Mouse (Mus musculus) embryonic facial prominence, embryonic 13.5 days (tissue): Measurements from ENCODE around the gene Hdac7. TPM values are rescaled to one million over a fixed set of nuclear protein-coding genes. Genes with fewer than 3 reads are reported as not detected.

Experiments used
- ATAC-seq: fragments of 200-750 bp; cut with Nextera tagmentation; 2 replicates; pipeline ENCODE4 v1.8.0; 2017; ENCODE audit warnings: low read depth; ENCODE audit not compliant: insufficient number of reproducible peaks, insufficient read depth, low FRiP score, low TSS enrichment
- H3K27ac ChIP-seq: fragments of 300-500 bp; sonication (generic); 2 replicates; pipeline ENCODE4 v1.5.1; 2015; ENCODE audit warnings: moderate library complexity, mild to moderate bottlenecking, inconsistent platforms
- H3K27me3 ChIP-seq: fragments of 300-500 bp; sonication (generic); 2 replicates; pipeline ENCODE4 v1.6.1; 2015; ENCODE audit warnings: mild to moderate bottlenecking, inconsistent platforms
- H3K36me3 ChIP-seq: fragments of 300-500 bp; sonication (generic); 2 replicates; pipeline ENCODE4 v1.6.1; 2015; ENCODE audit warnings: mild to moderate bottlenecking, inconsistent platforms
- H3K4me1 ChIP-seq: fragments of 300-500 bp; sonication (generic); 2 replicates; pipeline ENCODE4 v1.6.1; 2015; ENCODE audit warnings: inconsistent platforms
- H3K4me2 ChIP-seq: fragments of 300-500 bp; sonication (generic); 2 replicates; pipeline ENCODE4 v1.6.1; 2015; ENCODE audit warnings: moderate library complexity, mild to moderate bottlenecking, inconsistent platforms
- H3K4me3 ChIP-seq: fragments of 300-500 bp; sonication (generic); 2 replicates; pipeline ENCODE4 v1.5.1; 2015; ENCODE audit warnings: mild to moderate bottlenecking, inconsistent platforms
- H3K9ac ChIP-seq: fragments of 300-500 bp; sonication (generic); 2 replicates; pipeline ENCODE4 v1.6.1; 2015; ENCODE audit warnings: mild to moderate bottlenecking, inconsistent platforms
- H3K9me3 ChIP-seq: fragments of 300-500 bp; sonication (generic); 2 replicates; pipeline ENCODE4 v1.6.1; 2016; ENCODE audit warnings: inconsistent platforms
- WGBS: fragments of 180-500 bp; shearing (Covaris S2); methylation state at CpG from one replicate; pipeline ENCODE4 v1.1.7; 2015; ENCODE audit warnings: mixed read lengths; 5-methylcytosine and 5-hydroxymethylcytosine counted together
- polyA plus RNA-seq: library from polyadenylated mRNA; unstranded; fragments of >200 nt; fragmentation: Nextera tagmentation; extraction: Ambion mirVana; gene quantifications from 2 replicates; pipeline ENCODE4 v1.2.1, GENCODE M21; 2015

The Hdac7 gene
- polyA plus RNA-seq, 1 experiment from 2014 or later = 32.4 TPM

DNA sequence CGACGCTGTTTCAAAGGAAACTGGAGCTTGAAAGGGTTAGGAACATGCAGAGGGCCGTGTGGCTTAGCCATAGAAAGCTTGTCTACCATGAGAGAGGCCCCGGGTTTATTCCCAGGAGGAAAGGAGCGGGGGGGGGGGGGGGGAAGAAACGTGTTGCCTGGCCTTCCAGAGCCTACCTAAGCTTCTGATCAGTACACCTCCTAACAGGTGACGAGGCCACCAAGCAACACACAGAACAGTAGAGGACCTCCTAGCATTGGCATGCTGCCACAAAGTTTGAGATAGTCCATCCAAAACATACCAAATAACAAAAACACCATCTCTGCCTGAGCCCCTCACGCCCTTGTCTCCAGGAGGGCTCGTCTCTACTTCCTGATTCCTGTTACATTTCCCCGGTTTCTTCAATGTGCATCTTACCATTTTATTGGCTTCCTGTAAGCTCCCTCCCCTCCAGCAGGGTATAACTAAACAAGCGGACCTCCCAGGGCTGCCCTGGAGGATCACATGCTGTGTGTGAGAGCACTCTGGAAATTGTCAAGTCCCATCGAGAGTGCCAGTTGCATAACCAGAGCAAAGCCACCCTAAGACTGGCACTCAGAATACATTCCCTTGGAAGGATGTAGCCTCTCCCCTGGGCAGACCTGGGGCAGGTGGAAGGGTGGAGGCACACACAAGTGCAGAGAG lies 21.6 kb downstream of the Hdac7 start:
- Histone ChIP-seq H3K4me1 (peaks cover 73% of the 10 kb centered on the region), H3K4me2 (no peak overlapping the region), H3K27ac (peak overlapping the region; percentile 55; the same call in 1 of the 2 replicates), H3K4me3 (no peak overlapping the region), H3K9me3 (no peaks in the 10 kb centered on the region), H3K27me3 (no peaks in the 10 kb centered on the region), H3K36me3 (peaks cover 14% of the 10 kb centered on the region; the same call in 1 of the 2 replicates), H3K9ac (peak overlapping the region; percentile 44)
- no peak for ATAC-seq
- WGBS = 42% methylated on average over 11 of the region's 12 CpGs

DNA sequence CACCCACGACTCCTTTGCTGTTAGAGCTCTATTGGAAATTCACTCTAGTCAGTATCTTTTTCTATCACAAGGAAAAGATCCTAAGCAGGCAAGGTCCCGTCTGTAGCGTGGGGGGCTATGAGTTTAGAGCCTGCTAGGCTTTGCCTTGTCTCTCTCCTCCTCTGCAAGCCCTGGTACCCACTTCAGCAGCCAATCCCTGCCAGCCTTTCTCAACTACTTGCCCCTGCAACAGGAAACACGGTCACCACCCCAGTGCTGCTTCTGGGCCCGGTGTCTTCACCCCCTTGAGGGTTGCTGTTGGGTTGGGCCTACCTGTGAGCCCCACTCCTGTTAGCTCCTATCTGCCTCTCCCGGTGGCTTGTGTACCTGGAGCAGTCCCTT lies 22.3 kb downstream of the Hdac7 start:
- Histone ChIP-seq H3K9me3 (no peaks in the 10 kb centered on the region), H3K4me3 (no peak overlapping the region), H3K27me3 (no peaks in the 10 kb centered on the region), H3K9ac (peak overlapping the region; percentile 44; the same call in 1 of the 2 replicates), H3K4me2 (no peak overlapping the region), H3K4me1 (peaks cover 67% of the 10 kb centered on the region), H3K27ac (peak overlapping the region; percentile 55), H3K36me3 (peaks cover 14% of the 10 kb centered on the region; the same call in 1 of the 2 replicates)
- 49% methylated on average over 6 of the region's 6 CpGs for WGBS
- no peak for ATAC-seq

DNA sequence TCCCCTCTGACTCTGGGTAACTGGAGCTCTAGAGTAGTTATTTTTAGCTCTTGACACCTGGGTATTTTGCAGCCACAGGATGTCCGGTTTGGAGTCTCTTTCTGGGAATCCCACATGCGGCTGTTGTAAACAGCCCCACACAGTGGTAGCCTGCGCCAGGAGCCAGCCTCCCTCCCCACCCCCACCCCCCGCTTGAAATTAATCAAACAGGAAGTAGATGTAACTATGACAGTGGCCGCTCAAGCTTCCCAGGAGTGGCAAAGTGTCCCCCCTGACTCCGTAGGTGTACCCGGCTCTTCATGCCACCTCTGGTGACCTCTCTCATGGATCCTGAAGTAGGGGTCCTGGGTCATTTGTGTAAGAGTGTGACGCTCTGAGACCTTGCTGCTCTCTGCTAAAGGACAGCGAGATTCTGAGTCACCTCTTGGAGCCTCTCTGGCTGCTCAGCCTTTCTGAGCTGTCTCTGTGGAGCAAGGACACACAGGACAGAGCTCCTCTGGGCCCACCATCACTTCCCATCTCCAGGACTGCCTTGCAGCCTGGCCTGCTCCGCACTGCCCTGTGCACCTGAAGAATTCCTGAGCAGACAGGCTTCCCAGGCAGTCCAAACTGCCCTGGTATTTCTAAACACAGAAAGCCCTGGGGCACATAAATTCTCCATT lies 22.9 kb downstream of the Hdac7 start:
- no peaks in the 10 kb centered on the region for H3K9me3 ChIP-seq
- H3K4me2 ChIP-seq = no peak overlapping the region
- H3K27me3 ChIP-seq = no peaks in the 10 kb centered on the region
- H3K9ac ChIP-seq = peak overlapping the region; percentile 44; the same call in 1 of the 2 replicates
- H3K4me1 ChIP-seq = peaks cover 62% of the 10 kb centered on the region
- H3K27ac ChIP-seq = peak overlapping the region; percentile 55
- no peak overlapping the region for H3K4me3 ChIP-seq
- ATAC-seq = no peak
- peaks cover 14% of the 10 kb centered on the region; the same call in 1 of the 2 replicates for H3K36me3 ChIP-seq
- WGBS = 40% methylated on average over 10 of the region's 10 CpGs

DNA sequence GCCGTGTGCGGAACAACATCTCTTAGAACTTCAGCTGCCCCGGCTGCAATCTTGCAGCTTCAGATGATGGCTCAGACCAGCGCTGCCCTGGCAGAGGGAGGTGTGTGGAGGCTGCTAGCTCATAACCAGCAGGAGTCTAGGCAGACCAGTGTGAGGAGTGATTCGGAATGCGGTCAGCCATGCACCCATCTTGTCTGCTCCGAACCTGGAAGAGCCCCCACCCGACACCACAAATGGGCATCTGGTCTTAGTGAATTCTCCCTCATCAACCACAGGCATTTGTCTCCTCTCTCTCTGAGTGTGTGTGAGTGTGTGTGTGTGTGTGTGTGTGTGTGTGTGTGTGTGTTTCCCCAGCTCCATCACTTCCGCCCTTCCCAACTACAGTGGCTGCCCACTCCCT lies 24.4 kb downstream of the Hdac7 start:
- H3K9ac ChIP-seq = no peak overlapping the region
- H3K4me2 ChIP-seq = no peak overlapping the region
- no peak overlapping the region for H3K4me3 ChIP-seq
- peaks cover 18% of the 10 kb centered on the region for H3K36me3 ChIP-seq
- ATAC-seq = no peak
- no peak overlapping the region; the same call in 1 of the 2 replicates for H3K27ac ChIP-seq
- WGBS = 86% methylated on average over 9 of the region's 9 CpGs
- H3K9me3 ChIP-seq = no peaks in the 10 kb centered on the region
- H3K4me1 ChIP-seq = peaks cover 55% of the 10 kb centered on the region
- no peaks in the 10 kb centered on the region for H3K27me3 ChIP-seq

DNA sequence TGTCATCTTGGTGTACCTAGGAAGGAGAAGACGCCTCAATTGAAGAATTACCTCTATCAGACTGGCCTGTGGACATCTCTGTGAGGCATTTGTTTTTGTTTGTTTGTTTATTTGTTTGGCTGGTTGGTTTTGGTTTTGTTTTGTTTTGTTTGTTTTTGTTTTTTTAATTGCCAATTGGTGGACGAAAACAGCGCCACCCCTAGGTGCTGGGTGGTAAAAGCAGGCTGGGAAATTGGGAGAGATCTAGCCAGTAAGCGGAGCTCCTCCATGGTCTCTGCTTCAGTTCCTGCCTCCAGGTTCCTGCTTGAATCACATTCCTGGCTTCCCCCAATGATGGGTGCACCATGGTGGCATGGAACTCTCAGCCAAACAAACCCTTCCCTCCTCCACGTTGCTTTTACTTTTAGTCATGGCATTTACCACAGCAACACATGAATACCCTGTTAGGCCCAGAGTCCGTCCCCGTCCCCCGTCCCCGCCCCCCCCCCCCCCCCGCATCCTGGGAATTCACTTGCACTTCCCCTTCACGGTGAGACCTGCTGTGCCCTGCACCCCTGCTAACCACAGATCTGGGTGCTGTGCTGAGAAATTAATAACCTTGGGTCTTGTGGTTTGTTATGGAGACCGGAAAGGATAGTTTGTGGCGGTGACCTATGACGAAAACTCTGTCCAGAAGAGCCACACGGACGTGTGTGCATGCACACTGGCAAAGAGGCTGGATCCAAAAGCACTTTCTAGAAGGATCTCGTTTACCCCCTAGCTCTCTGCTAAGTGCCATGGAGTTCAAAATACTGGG lies 27.9 kb downstream of the Hdac7 start:
- no peak overlapping the region for H3K27ac ChIP-seq
- H3K4me1 ChIP-seq = peaks cover 51% of the 10 kb centered on the region
- H3K27me3 ChIP-seq = no peaks in the 10 kb centered on the region
- H3K4me3 ChIP-seq = no peak overlapping the region
- peaks cover 9% of the 10 kb centered on the region for H3K36me3 ChIP-seq
- H3K9ac ChIP-seq = no peak overlapping the region
- 94% methylated on average over 17 of the region's 17 CpGs for WGBS
- H3K9me3 ChIP-seq = no peaks in the 10 kb centered on the region
- no peak for ATAC-seq
- H3K4me2 ChIP-seq = no peak overlapping the region

DNA sequence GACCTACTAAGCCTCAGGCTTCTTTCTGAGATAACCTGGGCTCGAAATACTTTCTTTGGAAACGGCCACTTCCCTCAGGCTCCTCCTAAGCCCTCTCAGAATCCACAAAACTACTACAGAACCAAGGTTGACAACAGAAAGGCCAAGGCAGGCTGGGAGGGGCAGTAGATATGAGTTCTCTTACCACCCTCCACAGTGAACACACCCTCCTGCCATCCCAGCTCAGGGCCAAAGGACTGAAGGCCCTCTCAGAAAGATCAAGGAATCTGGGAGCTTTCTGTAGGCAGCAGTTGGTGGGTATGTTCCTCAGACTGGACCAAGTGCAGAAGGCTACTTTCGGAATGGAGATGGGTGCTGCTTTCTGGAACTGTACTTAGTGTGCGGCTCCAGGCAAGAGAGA lies 29.0 kb downstream of the Hdac7 start:
- no peak for ATAC-seq
- Histone ChIP-seq H3K9ac (no peak overlapping the region), H3K4me1 (peaks cover 39% of the 10 kb centered on the region), H3K4me2 (no peak overlapping the region), H3K27ac (no peak overlapping the region), H3K9me3 (no peaks in the 10 kb centered on the region), H3K27me3 (no peaks in the 10 kb centered on the region), H3K4me3 (no peak overlapping the region), H3K36me3 (peaks cover 16% of the 10 kb centered on the region)
- 88% methylated on average over 4 of the region's 4 CpGs for WGBS

DNA sequence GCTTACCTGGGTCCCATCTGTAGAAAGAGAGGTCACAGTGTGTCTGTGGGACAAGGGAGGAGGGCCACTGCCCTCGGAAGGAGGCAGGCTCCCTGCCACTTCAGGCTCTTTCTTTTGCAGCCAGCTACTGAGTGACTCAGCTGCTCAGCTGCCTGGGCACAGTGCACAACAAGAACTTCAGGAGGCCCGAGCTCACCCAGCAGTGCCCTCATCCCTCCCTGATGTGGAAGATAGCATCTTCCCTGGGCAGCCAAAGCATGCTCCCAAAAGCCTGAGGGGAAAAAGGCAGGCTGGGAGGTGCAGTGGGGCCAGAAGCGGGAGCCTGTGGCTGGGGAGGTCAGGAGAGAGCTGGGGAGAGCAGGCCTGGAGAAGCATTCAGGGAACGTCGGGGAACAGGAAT lies 29.6 kb downstream of the Hdac7 start:
- ATAC-seq = no peak
- Histone ChIP-seq H3K9me3 (no peaks in the 10 kb centered on the region), H3K36me3 (peaks cover 21% of the 10 kb centered on the region), H3K27ac (0 out of 2 replicates have a peak overlapping the region, but pooled peaks have one; percentile 23), H3K4me1 (peaks cover 39% of the 10 kb centered on the region), H3K4me3 (no peak overlapping the region), H3K9ac (0 out of 2 replicates have a peak overlapping the region, but pooled peaks have one; percentile 40), H3K27me3 (no peaks in the 10 kb centered on the region), H3K4me2 (no peak overlapping the region)
- WGBS = 35% methylated on average over 5 of the region's 5 CpGs

DNA sequence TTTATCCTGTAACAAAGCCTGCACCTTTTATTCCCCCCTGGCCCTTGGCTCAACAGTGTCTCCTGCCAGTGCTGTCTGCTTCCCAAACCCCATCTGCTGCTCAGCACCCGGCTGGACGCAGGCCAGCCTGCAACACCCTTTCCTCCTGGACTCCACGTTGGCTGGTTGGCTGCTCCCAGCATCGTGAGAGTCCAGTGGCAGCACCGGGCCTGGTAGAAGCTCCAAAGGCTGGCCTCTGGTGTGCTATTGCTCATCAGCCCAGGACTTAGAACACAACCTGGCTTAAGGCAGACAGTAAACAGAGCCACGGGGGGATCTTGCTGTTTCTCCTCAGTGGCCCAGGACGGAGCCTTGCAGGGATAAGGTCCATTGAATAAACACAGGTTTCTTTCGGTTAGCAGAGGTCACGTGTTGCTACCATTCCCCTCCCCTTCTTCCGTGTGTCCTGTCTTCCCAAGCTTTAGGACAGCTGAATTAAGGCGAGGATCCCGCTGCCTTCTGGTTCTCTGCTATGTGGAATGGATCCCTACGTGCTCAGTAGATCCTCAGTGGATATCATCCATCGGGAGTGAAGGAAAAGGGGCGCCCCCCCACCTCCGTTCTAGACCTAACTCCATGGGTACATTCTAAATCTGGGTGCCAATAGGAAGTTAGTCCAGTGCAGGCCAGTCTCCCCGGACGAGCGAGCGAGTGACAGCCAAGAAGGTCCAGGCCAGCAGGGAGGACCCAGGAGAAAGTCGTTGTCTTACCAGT lies 30.7 kb downstream of the Hdac7 start:
- H3K4me2 ChIP-seq = no peak overlapping the region
- WGBS = 56% methylated on average over 21 of the region's 21 CpGs
- H3K4me1 ChIP-seq = peaks cover 39% of the 10 kb centered on the region
- H3K27me3 ChIP-seq = no peaks in the 10 kb centered on the region
- peaks cover 32% of the 10 kb centered on the region for H3K36me3 ChIP-seq
- H3K9ac ChIP-seq = peak overlapping the region; percentile 44; the same call in 1 of the 2 replicates
- H3K27ac ChIP-seq = 0 out of 2 replicates have a peak overlapping the region, but pooled peaks have one; percentile 55
- ATAC-seq = no peak
- no peaks in the 10 kb centered on the region for H3K9me3 ChIP-seq
- no peak overlapping the region for H3K4me3 ChIP-seq

DNA sequence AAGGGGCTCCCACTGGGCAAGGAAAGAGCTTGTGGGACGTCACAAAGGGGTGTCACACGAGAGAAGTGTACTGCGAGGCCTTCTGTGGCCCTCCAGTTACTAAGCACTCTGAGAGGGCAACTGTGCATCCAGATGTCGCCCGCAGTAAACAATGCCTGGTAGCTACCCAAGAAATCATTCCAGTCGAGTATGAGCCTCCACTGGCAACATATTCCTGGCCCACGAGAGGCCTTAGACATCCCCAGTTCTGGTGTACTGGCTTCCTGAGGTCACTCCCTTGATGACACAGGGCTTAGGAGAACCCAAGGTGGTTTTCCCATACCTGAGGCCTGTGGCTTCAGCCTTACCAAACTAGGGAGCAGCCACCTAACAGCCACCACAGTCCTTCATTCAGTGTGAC lies 31.4 kb downstream of the Hdac7 start:
- no peak for ATAC-seq
- peak overlapping the region; percentile 44 for H3K9ac ChIP-seq
- H3K27ac ChIP-seq = peak overlapping the region; percentile 55; the same call in 1 of the 2 replicates
- 72% methylated on average over 7 of the region's 7 CpGs for WGBS
- H3K4me2 ChIP-seq = no peak overlapping the region
- H3K4me1 ChIP-seq = peaks cover 39% of the 10 kb centered on the region
- no peaks in the 10 kb centered on the region for H3K9me3 ChIP-seq
- H3K4me3 ChIP-seq = no peak overlapping the region
- no peaks in the 10 kb centered on the region for H3K27me3 ChIP-seq
- H3K36me3 ChIP-seq = peaks cover 39% of the 10 kb centered on the region

DNA sequence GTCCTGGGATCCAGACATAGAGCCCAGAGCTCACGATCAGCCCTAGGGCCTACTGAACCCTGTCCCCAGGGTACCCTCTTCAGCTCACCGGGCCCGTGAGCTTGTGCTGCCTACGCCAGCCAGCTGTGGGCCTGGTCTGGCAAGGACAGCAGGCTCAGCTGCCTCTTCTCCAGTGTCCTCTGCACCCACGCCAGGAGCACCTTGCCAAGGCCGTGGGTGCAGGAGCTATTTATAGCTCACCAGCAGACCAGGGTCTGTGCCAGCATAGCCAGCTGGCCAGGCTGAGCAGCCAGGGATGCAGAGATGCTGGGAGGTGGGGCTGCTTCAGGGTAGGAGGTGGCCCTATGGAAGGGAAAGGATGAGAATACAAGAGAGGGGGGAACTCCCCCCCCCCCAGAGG lies 32.2 kb downstream of the Hdac7 start:
- Histone ChIP-seq H3K9ac (peak overlapping the region; percentile 44; the same call in 1 of the 2 replicates), H3K4me3 (no peak overlapping the region), H3K27me3 (no peaks in the 10 kb centered on the region), H3K27ac (peak overlapping the region; percentile 55; the same call in 1 of the 2 replicates), H3K4me1 (peaks cover 39% of the 10 kb centered on the region), H3K36me3 (peaks cover 47% of the 10 kb centered on the region), H3K9me3 (no peaks in the 10 kb centered on the region), H3K4me2 (no peak overlapping the region)
- ATAC-seq = no peak
- WGBS = 79% methylated on average over 6 of the region's 6 CpGs

DNA sequence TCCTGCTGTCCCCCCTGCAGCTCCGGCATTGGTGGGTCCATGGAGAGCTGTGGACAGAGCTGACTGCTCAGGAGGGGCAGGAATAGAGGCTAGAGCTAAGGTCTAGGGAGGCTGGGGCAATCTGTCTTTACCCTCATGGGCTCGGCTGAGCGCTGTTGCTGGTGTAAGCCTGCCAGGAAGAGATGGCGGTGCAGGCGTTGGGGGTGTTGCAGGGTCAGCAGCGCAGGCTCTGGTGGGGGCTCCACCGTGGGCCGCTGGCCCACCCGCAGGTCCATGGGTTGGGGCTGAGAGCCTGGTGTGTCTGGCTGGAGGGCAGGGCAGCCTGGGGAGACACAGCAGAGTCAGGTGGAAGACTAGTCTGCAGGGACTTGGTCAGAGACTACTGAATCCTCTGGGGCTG lies 33.0 kb downstream of the Hdac7 start:
- no peak overlapping the region for H3K27ac ChIP-seq
- peaks cover 39% of the 10 kb centered on the region for H3K4me1 ChIP-seq
- no peaks in the 10 kb centered on the region for H3K9me3 ChIP-seq
- no peaks in the 10 kb centered on the region for H3K27me3 ChIP-seq
- no peak overlapping the region for H3K9ac ChIP-seq
- no peak overlapping the region for H3K4me3 ChIP-seq
- H3K36me3 ChIP-seq = peaks cover 54% of the 10 kb centered on the region
- ATAC-seq = no peak
- no peak overlapping the region for H3K4me2 ChIP-seq
- WGBS = 88% methylated on average over 9 of the region's 9 CpGs
